Mouse (Mus musculus): ENCODE results near the gene Ggnbp2.

DNA sequence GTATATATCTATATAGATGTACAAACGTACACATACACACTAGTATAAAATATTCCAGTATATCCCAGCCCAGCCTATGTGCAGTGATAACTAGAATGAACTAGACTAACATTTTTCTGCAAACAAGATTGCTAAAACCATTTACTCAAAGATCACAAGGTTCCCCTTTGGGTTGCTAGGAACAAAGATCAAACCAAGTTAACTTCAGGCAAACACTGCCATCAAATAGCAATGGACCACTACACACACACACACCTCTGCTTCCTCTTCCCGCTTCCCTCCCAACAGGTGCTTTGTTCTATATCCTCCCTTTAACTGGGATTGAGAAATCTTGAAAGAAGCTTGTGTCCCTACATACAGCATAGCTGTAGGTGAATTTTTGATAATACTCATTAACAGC lies 3.0 kb downstream of the Ggnbp2 start:
- TF ChIP-seq CTCF (IDR thresholded peaks at IDR 0.05; ENCODE audit: insufficient read depth, low read length) (no peak), POLR2A (IDR thresholded peaks at IDR 0.05; ENCODE audit: borderline replicate concordance, extremely low read depth, low read depth, low read length) (no peak)
